Mouse (Mus musculus): Measurements from ENCODE around the gene Ppp1ca.
A peak's percentile ranks its signal among the peaks of the same experiment; 100 is the strongest.

GRCm38 (mm10) chr19:4216041-4216685 lies 24.3 kb downstream of the Ppp1ca start:
- peak; percentile 8; the same call in 1 of the 2 replicates for TF ChIP-seq POLR2A (IDR thresholded peaks at IDR 0.05; ENCODE audit: borderline replicate concordance, extremely low read depth, low read depth, low read length)
- TF ChIP-seq CTCF (IDR thresholded peaks at IDR 0.05; ENCODE audit: insufficient read depth, low read length), result peak; percentile 34; the same call in 1 of the 2 replicates
